Mouse (Mus musculus) T-helper 1 cell (primary cell): ENCODE data around the gene Smad3.

Experiments used
- in situ Hi-C: fragments of 300-600 bp; cut with MboI, MseI; formaldehyde crosslinking; loops from one replicate; pipeline ENCODE4 v1.15.1; 2025; ENCODE audit warnings: high pct_unique_total_duplicates

Smad3 gene

DNA sequence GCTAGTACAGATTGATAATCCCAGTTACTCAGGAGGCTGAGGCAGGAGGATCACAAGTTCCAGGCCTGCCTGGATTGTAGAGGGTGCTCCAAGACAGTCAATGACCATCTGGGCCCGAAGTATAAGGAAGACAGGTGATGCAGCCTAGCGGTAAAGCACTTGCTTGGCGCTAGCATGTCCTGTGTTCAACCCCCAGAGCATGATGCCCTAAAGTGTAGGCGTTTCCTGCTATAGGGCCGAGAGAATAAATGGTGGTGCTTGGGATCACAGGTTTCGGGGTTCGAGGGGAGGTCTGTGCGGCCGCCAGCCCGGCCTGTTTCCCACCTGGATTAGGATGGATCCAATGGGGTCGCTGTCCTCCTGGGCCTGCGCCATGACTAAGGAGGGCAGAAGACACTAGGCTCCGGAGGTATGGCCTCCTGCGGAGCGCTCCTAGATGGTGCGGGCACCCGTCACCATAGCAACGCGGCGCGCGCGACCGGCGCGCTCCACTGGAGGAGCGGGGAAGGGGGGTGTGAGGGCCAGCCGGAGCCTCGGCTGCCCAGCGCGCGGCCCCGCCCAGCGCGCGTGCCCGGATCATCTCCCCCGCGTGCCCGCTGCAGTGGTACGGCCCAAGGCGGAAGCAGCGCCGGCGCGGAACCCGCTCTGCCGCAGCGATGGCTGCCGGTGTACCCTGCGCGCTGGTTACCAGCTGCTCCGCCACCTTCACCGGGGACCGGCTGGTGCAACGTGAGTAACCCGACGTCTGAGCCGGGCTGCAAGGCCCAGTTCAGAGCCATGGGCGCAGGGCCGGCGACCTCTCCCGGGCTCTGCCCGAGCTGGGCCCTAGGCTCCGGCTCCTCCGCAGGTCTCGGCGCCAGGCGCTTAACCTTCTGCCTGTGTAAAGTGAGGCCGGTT is 155.5 kb downstream of the Smad3 start, which contains the start of the genes Iqch and Aagab:
Gene Iqch (minus strand): TSS at position 451 of the 897 bp plus-strand sequence.
Gene Aagab (plus strand): TSS at position 618 of the 897 bp plus-strand sequence.
- in situ Hi-C loops, result loop anchor here (10.0 kb wide), 1 partner anchor 1847 kb away; no protein-coding TSS in a partner anchor
